Mouse (Mus musculus): ENCODE data around the gene Gabbr2.
"Not testable (repeated sequence)": the region's sequence is repeated elsewhere in the genome, so short reads cannot be mapped to it uniquely, and the experiment has no call there.

Gene Gabbr2

GRCm38 (mm10) chr4:46657116-46657515, 334.6 kb downstream of the Gabbr2 start:
- peak; percentile 37 for DNase-seq (ENCODE audit: low read depth, low spot score)

DNA sequence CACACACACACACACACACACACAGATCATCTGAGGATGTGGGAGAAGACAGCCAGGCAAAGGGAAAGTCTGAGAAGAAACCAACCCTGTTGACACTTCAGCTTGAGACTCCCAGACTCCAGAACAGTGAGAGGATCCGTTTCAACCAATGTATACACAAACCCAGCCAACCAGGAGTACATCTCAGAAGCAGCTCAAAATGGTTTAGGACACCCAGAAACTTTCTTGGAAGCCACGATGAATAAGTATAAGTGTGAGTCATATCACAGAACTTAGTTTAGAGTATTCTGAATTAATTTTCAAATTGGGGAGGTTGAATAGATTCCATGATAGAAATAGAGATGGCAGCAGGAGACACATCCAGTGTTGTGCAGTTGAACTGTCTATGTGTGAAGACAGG, 335.7 kb downstream of the Gabbr2 start:
- no peak for DNase-seq (ENCODE audit: low read depth, low spot score)

DNA sequence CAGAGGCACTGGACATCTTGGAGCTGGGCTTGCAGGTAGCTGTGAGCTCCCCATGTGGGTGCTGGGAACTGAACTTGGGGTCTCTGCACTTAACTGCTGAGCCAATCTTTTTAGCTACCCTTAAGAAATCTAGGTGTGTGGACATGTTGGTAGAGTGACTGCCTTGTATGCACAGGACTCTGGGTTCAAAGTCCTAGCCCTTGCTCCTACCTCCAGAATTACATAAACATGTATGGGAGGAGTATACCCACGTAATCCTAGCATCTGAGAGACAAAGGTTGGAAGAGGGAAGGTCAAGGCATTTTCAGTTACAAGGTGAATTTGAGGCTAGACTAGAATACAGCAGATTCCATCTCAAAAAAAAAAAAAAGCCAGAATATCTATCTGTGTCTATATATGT, 336.4 kb downstream of the Gabbr2 start:
- DNase-seq (ENCODE audit: low read depth, low spot score): no peak

DNA sequence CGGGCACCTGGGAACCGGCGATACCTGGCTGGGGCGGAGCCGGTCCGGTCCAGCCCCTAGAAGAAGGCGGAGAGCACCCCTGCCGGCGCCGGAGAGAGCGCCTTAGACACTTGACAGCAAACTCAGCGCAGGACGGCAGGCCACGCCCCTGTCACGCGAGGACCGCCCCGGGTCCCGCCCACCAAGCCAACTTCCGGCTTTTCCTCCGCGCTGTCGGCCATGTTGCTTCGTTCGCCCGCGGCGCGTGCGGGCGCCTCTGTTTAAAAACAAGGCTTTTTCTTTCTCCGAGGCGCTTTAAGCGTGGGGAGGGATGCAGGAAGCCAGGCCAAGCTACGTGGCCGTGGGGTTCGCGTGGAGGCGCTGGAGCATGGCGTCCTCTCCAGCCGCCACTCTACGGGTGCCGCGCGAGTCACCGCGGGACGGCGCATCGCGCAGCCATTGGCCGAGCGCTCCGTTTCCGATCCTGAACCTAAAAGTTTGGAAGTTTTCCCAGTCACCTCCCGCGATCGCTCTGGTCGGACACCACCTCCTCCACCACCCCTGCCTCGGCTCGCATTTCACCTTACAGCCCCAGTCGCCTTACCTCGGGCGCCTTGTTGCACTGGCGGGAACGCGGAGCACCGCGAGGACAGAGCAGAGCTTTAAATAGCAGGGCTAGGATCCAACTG, 341.5 kb downstream of the Gabbr2 start, which contains the start of gene Tbc1d2:
Gene Tbc1d2 (minus strand): TSS at position 124 of the 668 bp plus-strand sequence.
- DNase-seq (ENCODE audit: low read depth, low spot score): peak; percentile 83

GRCm38 (mm10) chr4:46649161-46649560, 342.5 kb downstream of the Gabbr2 start:
- no peak for DNase-seq (ENCODE audit: low read depth, low spot score)

DNA sequence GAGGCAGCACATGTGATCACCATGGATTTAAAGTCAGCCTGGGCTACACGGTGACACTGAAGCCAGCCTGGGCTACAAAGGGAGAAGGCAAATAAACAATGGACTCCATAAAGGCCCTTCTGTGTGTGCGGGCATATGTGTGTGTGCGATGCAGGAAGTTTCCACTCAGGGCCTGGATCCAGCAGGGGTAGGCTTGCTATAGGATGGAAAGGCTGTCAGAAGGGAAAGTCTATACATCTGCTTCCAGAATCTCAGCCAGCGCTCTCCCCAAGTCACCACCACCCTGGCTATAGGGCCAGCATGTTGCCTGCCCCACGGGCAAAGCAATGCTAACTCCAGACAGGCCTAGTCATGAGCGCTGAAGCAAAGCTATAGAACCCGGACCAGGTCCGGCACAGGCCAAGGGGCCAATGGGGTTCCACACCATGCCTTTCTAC, 348.0 kb downstream of the Gabbr2 start:
- DNase-seq (ENCODE audit: low read depth, low spot score): no peak

DNA sequence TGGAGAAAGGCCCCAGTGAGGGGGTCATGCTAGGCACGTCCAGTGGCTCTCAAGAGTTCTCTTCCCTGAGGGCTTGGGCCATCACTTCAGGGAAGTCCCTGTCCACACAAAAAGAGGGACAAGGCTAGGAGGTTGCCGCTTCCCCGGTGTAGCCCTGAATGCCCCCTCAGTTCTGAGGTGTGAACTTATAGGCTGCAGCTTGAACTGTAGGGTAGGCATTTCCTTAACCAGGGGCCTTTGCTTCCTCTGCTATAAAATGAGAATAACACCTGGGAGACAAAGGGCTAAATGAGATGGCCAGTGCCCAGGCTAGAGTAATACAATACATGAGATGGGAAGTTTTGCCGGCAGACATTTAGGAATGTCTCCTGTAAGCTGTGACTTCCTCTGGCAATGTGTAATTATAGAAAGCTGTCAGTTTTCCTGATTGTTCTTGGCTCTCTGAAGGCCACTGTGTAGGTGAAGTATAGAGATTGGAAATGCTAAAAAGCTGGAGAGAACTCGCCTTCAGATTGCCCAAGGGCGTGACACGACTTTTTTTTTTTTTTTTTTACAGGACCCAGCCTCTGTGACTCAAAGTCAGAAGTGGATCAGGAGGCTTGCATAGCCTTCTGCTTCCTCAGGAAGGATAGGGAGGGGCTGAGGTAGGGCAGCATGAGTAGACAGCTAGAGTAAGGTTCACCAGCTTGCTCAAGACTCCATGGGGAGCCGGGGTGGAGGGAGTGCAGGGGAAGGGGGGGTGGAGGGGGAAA, 348.6 kb downstream of the Gabbr2 start:
- no peak for DNase-seq (ENCODE audit: low read depth, low spot score)

DNA sequence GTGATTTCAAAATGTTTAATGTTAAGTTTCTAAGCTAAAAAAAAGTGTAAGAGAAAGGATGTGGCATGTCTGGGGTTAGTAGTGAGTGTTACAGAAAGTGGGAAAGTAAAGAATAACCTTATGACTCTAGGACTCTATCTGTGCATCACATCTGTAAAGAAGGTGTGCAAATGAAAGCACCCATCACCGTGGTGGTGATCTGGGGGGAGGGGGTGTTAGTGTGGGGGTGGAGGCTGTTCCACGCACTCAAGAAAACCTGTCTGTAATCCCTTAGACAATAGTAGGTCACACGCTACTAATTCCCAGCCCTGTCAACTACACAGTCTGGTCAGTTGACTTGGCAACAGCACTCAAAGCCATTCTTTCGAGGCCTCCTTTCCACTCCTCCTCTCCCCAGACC, 350.4 kb downstream of the Gabbr2 start:
- DNase-seq (ENCODE audit: low read depth, low spot score): no peak

DNA sequence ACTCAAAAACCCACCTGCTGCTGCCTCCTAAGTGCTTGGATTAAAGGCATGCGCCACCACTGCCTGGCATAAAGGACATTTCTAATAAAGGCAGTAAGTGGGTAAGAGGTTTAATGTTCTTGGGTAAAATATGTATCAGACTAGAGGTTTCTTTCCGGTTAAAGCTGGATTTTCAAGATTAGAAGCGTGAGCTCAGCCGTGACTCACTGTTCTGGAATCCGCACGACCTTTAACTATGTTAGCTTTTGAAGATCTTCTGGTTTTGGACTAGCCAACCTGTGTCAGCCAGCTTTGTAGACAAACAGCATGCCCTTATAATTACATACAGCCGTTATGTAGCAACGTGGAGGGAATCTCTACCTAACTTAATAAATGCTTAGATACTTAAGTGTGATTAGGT, 351.8 kb downstream of the Gabbr2 start:
- no peak for DNase-seq (ENCODE audit: low read depth, low spot score)

GRCm38 (mm10) chr4:46637250-46637649, 354.4 kb downstream of the Gabbr2 start:
- not testable (repeated sequence) for DNase-seq (ENCODE audit: low read depth, low spot score)

DNA sequence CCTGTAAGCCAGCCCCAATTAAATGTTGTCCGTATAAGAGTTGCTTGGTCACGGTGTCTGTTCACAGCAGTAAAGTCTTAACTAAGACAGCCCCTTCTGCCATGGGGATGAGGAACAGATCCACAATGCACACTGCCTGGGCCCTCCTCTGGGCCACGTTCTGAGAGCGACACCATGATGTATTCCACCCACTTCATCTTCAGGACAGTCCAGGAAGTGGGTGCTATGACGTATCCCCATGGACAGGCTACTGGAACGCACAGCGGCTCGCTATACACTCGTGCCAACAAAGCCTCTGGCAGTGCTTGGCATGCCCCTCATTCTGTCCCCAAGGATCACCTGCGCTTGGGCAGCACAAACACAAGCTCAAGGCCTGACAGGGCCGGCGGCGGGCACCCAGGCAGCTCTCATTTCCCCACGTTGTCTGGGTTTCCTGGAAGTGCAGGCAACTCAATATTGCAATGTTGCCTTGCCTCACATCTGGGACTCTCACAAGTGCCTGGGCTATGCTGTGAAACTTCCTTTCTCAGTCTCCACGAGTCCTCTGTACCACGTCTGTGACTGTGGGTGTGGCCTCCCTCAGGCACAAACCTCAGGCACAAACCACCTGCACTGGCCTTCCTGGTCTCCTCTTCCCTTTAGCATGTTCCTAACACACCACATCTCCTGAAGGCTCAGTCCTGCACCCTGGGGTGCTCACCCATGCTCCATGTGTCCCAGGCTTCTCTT, 355.8 kb downstream of the Gabbr2 start:
- no peak for DNase-seq (ENCODE audit: low read depth, low spot score)

GRCm38 (mm10) chr4:46634881-46635280, 356.8 kb downstream of the Gabbr2 start:
- no peak for DNase-seq (ENCODE audit: low read depth, low spot score)

DNA sequence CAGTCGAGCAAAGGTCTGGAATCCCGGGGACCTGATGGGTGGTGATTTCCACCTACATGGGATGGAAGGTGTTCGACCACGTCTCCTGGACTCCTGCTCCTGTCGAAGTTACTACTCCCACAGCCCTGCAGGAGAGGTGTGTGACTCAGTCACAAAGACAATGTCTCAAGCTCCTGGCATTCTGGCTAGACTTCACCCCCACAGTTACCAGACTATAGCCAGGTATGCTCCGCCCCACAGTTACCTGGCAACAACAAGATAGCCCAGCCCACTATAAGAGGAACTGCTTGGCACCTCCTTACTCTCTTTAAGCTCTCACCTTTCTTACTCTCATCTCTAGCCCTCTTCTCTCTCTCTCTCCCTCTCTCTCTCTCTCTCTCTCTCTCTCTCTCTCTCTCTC, 358.1 kb downstream of the Gabbr2 start:
- DNase-seq (ENCODE audit: low read depth, low spot score): not testable (repeated sequence)

- no peak for DNase-seq (ENCODE audit: low read depth, low spot score)
Observed at GRCm38 (mm10) chr4:46632465-46632864, 359.2 kb downstream of the Gabbr2 start.

- DNase-seq (ENCODE audit: low read depth, low spot score): no peak
Observed at GRCm38 (mm10) chr4:46630390-46630789, 361.3 kb downstream of the Gabbr2 start.

GRCm38 (mm10) chr4:46628873-46629272, 362.8 kb downstream of the Gabbr2 start:
- DNase-seq (ENCODE audit: low read depth, low spot score): no peak

GRCm38 (mm10) chr4:46628081-46628480, 363.6 kb downstream of the Gabbr2 start:
- DNase-seq (ENCODE audit: low read depth, low spot score): no peak

GRCm38 (mm10) chr4:46625101-46625500, 366.6 kb downstream of the Gabbr2 start:
- DNase-seq (ENCODE audit: low read depth, low spot score): no peak

DNA sequence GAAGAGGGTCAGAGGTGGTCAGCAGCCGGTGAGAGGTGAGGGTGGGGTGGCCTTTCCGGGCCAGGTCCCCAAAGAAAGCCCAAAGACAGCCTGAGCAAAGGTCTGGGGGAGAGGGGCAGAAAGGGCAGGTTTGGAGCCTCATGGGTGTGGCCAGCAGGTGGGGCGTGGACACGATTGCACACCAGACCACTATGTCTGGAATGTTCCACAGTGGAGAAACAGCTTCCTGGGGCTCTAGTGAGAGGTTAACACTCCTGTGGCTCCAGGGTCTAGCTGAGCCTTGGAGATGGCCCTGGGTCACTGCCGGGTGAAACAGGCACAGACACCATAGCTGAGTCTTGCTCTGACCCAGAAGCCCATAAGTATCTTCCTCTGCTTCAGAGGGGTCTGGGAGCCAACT, 368.7 kb downstream of the Gabbr2 start:
- no peak for DNase-seq (ENCODE audit: low read depth, low spot score)

- DNase-seq (ENCODE audit: low read depth, low spot score): no peak
Observed at GRCm38 (mm10) chr4:46620946-46621345, 370.7 kb downstream of the Gabbr2 start.

GRCm38 (mm10) chr4:46620330-46620729, 371.3 kb downstream of the Gabbr2 start:
- no peak for DNase-seq (ENCODE audit: low read depth, low spot score)

- DNase-seq (ENCODE audit: low read depth, low spot score): no peak
Observed at GRCm38 (mm10) chr4:46618196-46618817, 373.4 kb downstream of the Gabbr2 start.
